Mouse (Mus musculus): ENCODE results near the gene Fra10ac1. TPM values are rescaled to one million over a fixed set of nuclear protein-coding genes. Genes with fewer than 3 reads are reported as not detected.

Fra10ac1 gene
- total and polyA plus RNA-seq, 2 experiments from 2014 or later: 4.9 to 31.4 TPM

- DNase-seq (ENCODE audit: low spot score) (peak; percentile 70), ATAC-seq (ENCODE audit: low FRiP score) (peak; percentile 50)
- no peaks in the 10 kb centered on the region for H3K36me3 ChIP-seq (ENCODE audit: insufficient read depth, low read length)
- H3K9me3 ChIP-seq (ENCODE audit: low read length): no peaks in the 10 kb centered on the region
- no peak for TF ChIP-seq CTCF (IDR thresholded peaks at IDR 0.05)
- peak overlapping the region; percentile 93 for H3K27ac ChIP-seq (ENCODE audit: low read depth, low read length)
- H3K4me1 ChIP-seq (ENCODE audit: insufficient read depth, low read length): peaks cover 4% of the 10 kb centered on the region; the same call in 1 of the 2 replicates
- H3K9ac ChIP-seq (replicated peaks; ENCODE audit: low read length, poor library complexity, severe bottlenecking): peak overlapping the region; percentile 66
- 5% methylated on average over 9 of the region's 9 CpGs for WGBS
- peak overlapping the region; percentile 49 for H3K4me3 ChIP-seq (ENCODE audit: low read depth, low read length)
- H3K4me2 ChIP-seq (ENCODE audit: low read depth, low read length, poor library complexity, severe bottlenecking): peak overlapping the region; percentile 53
- no peaks in the 10 kb centered on the region for H3K27me3 ChIP-seq (ENCODE audit: insufficient read depth, low read length)
Observed at GRCm38 (mm10) chr19:38224685-38225060, 717 bp upstream of the Fra10ac1 start.

GRCm38 (mm10) chr19:38223356-38223904 lies 526 bp downstream of the Fra10ac1 start:
- DNase-seq (ENCODE audit: low spot score) (no peak), ATAC-seq (ENCODE audit: low FRiP score) (peak; percentile 13; the same call in 1 of the 2 replicates)
- peak overlapping the region; percentile 49 for H3K4me3 ChIP-seq (ENCODE audit: low read depth, low read length)
- 0 out of 2 replicates have a peak, but pooled peaks cover 2% of the 10 kb centered on the region for H3K36me3 ChIP-seq (ENCODE audit: insufficient read depth, low read length)
- 9% methylated on average over 12 of the region's 12 CpGs for WGBS
- peak overlapping the region; percentile 53 for H3K4me2 ChIP-seq (ENCODE audit: low read depth, low read length, poor library complexity, severe bottlenecking)
- no peaks in the 10 kb centered on the region for H3K27me3 ChIP-seq (ENCODE audit: insufficient read depth, low read length)
- peaks cover 4% of the 10 kb centered on the region; the same call in 1 of the 2 replicates for H3K4me1 ChIP-seq (ENCODE audit: insufficient read depth, low read length)
- no peaks in the 10 kb centered on the region for H3K9me3 ChIP-seq (ENCODE audit: low read length)
- H3K9ac ChIP-seq (replicated peaks; ENCODE audit: low read length, poor library complexity, severe bottlenecking): peak overlapping the region; percentile 66
- no peak for TF ChIP-seq CTCF (IDR thresholded peaks at IDR 0.05)
- peak overlapping the region; percentile 93 for H3K27ac ChIP-seq (ENCODE audit: low read depth, low read length)

- no peak for TF ChIP-seq CTCF (IDR thresholded peaks at IDR 0.05)
- H3K4me3 ChIP-seq (ENCODE audit: low read depth, low read length): no peak overlapping the region
- DNase-seq (ENCODE audit: low spot score) (no peak), ATAC-seq (ENCODE audit: low FRiP score) (no peak)
- H3K4me2 ChIP-seq (ENCODE audit: low read depth, low read length, poor library complexity, severe bottlenecking): no peak overlapping the region
- H3K36me3 ChIP-seq (ENCODE audit: insufficient read depth, low read length): 0 out of 2 replicates have a peak, but pooled peaks cover 2% of the 10 kb centered on the region
- WGBS: 99% methylated on average over 3 of the region's 3 CpGs
- H3K9ac ChIP-seq (replicated peaks; ENCODE audit: low read length, poor library complexity, severe bottlenecking): no peak overlapping the region
- H3K4me1 ChIP-seq (ENCODE audit: insufficient read depth, low read length): no peaks in the 10 kb centered on the region
- H3K27me3 ChIP-seq (ENCODE audit: insufficient read depth, low read length): no peaks in the 10 kb centered on the region
- H3K9me3 ChIP-seq (ENCODE audit: low read length): no peaks in the 10 kb centered on the region
- no peak overlapping the region for H3K27ac ChIP-seq (ENCODE audit: low read depth, low read length)
Observed at GRCm38 (mm10) chr19:38217696-38218095, 6.3 kb downstream of the Fra10ac1 start.

- no peaks in the 10 kb centered on the region for H3K27me3 ChIP-seq (ENCODE audit: insufficient read depth, low read length)
- peak; percentile 45 for DNase-seq (ENCODE audit: low spot score)
- no peak overlapping the region for H3K4me3 ChIP-seq (ENCODE audit: low read depth, low read length)
- H3K4me1 ChIP-seq (ENCODE audit: insufficient read depth, low read length): no peaks in the 10 kb centered on the region
- WGBS: 47% methylated on average over 9 of the region's 9 CpGs
- peaks cover 5% of the 10 kb centered on the region; the same call in 1 of the 2 replicates for H3K36me3 ChIP-seq (ENCODE audit: insufficient read depth, low read length)
- no peak overlapping the region for H3K9ac ChIP-seq (replicated peaks; ENCODE audit: low read length, poor library complexity, severe bottlenecking)
- no peak overlapping the region for H3K27ac ChIP-seq (ENCODE audit: low read depth, low read length)
- no peaks in the 10 kb centered on the region for H3K9me3 ChIP-seq (ENCODE audit: low read length)
- ATAC-seq (ENCODE audit: low FRiP score): no peak
- no peak overlapping the region for H3K4me2 ChIP-seq (ENCODE audit: low read depth, low read length, poor library complexity, severe bottlenecking)
- peak; percentile 82 for TF ChIP-seq CTCF (IDR thresholded peaks at IDR 0.05)
Observed at GRCm38 (mm10) chr19:38206669-38207068, 17.3 kb downstream of the Fra10ac1 start.

GRCm38 (mm10) chr19:38198731-38199130 lies 25.2 kb downstream of the Fra10ac1 start:
- Histone ChIP-seq H3K27ac (ENCODE audit: low read depth, low read length) (no peak overlapping the region), H3K27me3 (ENCODE audit: insufficient read depth, low read length) (no peaks in the 10 kb centered on the region), H3K36me3 (ENCODE audit: insufficient read depth, low read length) (peaks cover 2% of the 10 kb centered on the region; the same call in 1 of the 2 replicates), H3K4me2 (ENCODE audit: low read depth, low read length, poor library complexity, severe bottlenecking) (no peak overlapping the region), H3K4me3 (ENCODE audit: low read depth, low read length) (no peak overlapping the region), H3K9me3 (ENCODE audit: low read length) (no peaks in the 10 kb centered on the region), H3K9ac (replicated peaks; ENCODE audit: low read length, poor library complexity, severe bottlenecking) (no peak overlapping the region), H3K4me1 (ENCODE audit: insufficient read depth, low read length) (no peaks in the 10 kb centered on the region)
- ATAC-seq (ENCODE audit: low FRiP score) (no peak), DNase-seq (ENCODE audit: low spot score) (peak; percentile 63)
- TF ChIP-seq CTCF (IDR thresholded peaks at IDR 0.05): peak; percentile 75
- WGBS: 89% methylated on average over 5 of the region's 5 CpGs

GRCm38 (mm10) chr19:38195245-38195644 lies 28.7 kb downstream of the Fra10ac1 start:
- no peaks in the 10 kb centered on the region for H3K9me3 ChIP-seq (ENCODE audit: low read length)
- TF ChIP-seq CTCF (IDR thresholded peaks at IDR 0.05): no peak
- DNase-seq (ENCODE audit: low spot score): no peak
- no peaks in the 10 kb centered on the region for H3K27me3 ChIP-seq (ENCODE audit: insufficient read depth, low read length)
- no peaks in the 10 kb centered on the region for H3K4me1 ChIP-seq (ENCODE audit: insufficient read depth, low read length)
- no peak overlapping the region for H3K4me3 ChIP-seq (ENCODE audit: low read depth, low read length)
- WGBS: 97% methylated on average over 4 of the region's 4 CpGs
- no peak overlapping the region for H3K4me2 ChIP-seq (ENCODE audit: low read depth, low read length, poor library complexity, severe bottlenecking)
- H3K9ac ChIP-seq (replicated peaks; ENCODE audit: low read length, poor library complexity, severe bottlenecking): no peak overlapping the region
- H3K36me3 ChIP-seq (ENCODE audit: insufficient read depth, low read length): peaks cover 3% of the 10 kb centered on the region; the same call in 1 of the 2 replicates
- ATAC-seq (ENCODE audit: low FRiP score): no peak
- H3K27ac ChIP-seq (ENCODE audit: low read depth, low read length): no peak overlapping the region
